Mouse (Mus musculus): Measurements from ENCODE around the gene Igf1r. TPM values are rescaled to one million over a fixed set of nuclear protein-coding genes. Genes with fewer than 3 reads are reported as not detected.

Gene Igf1r
- polyA plus RNA-seq, 1 experiment from 2014 or later: 10.2 TPM

DNA sequence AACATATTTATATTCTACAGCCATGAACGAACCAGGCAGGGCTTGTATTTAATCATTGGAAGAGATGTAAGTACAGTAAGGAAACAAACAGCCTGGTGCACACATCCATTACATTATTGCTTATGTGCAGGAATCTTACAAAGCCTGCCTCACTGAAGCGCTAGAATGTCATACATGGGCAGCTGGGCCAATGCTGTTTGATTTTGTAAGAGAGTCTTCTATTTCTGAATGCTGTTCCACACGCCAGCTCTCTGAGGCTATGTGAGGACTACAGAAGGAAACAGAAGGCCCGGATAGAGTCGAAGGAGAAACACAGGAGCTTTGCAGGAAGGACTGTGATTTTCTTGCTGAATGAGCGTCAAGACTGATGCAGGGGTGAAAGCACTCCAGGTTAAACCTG is 136.2 kb downstream of the Igf1r start:
- H3K9ac ChIP-seq (ENCODE audit: low read depth, low read length): no peak overlapping the region
- H3K27ac ChIP-seq (ENCODE audit: low read depth, low read length): no peak overlapping the region
- no peak overlapping the region for H3K4me2 ChIP-seq
- peaks cover 73% of the 10 kb centered on the region for H3K4me1 ChIP-seq (replicated peaks; ENCODE audit: control insufficient read depth, insufficient read depth, low read length)
- no peaks in the 10 kb centered on the region for H3K36me3 ChIP-seq (ENCODE audit: control insufficient read depth, insufficient read depth, low read length)
- H3K9me3 ChIP-seq (ENCODE audit: control insufficient read depth, low read length): no peaks in the 10 kb centered on the region
- no peak overlapping the region for H3K4me3 ChIP-seq (ENCODE audit: low read depth, low read length)
- DNase-seq (ENCODE audit: low spot score) (no peak), ATAC-seq (replicated peaks; ENCODE audit: low FRiP score) (no peak)
- 89% methylated on average over 6 of the region's 6 CpGs for WGBS
- H3K27me3 ChIP-seq (replicated peaks; ENCODE audit: control insufficient read depth, insufficient read depth, low read length): no peaks in the 10 kb centered on the region

DNA sequence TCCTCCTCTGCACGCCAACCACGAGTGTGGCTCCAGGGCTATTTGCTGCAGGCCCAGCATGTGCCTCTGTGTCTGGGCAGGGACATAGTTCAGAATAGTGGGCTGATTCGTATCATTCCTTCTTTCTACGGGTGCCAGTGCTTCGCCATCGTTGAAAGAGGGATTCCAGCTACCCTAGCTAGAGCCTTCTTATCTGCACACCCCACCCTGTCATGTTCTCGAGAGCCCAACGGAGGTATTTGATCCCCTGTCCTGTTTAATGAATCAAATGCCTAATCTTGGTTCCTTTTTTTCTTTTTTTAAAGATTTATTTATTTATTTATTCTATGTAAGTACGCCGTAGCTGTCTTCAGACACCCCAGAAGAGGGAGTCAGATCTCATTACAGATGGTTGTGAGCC is 137.1 kb downstream of the Igf1r start:
- no peak overlapping the region; the same call in 1 of the 2 replicates for H3K27ac ChIP-seq (ENCODE audit: low read depth, low read length)
- no peaks in the 10 kb centered on the region for H3K9me3 ChIP-seq (ENCODE audit: control insufficient read depth, low read length)
- no peaks in the 10 kb centered on the region for H3K27me3 ChIP-seq (replicated peaks; ENCODE audit: control insufficient read depth, insufficient read depth, low read length)
- H3K4me3 ChIP-seq (ENCODE audit: low read depth, low read length): no peak overlapping the region
- H3K9ac ChIP-seq (ENCODE audit: low read depth, low read length): no peak overlapping the region
- no peak overlapping the region; the same call in 1 of the 2 replicates for H3K4me2 ChIP-seq
- 49% methylated on average over 10 of the region's 10 CpGs for WGBS
- DNase-seq (ENCODE audit: low spot score): no peak
- peak; percentile 44 for ATAC-seq (replicated peaks; ENCODE audit: low FRiP score)
- peaks cover 71% of the 10 kb centered on the region for H3K4me1 ChIP-seq (replicated peaks; ENCODE audit: control insufficient read depth, insufficient read depth, low read length)
- no peaks in the 10 kb centered on the region for H3K36me3 ChIP-seq (ENCODE audit: control insufficient read depth, insufficient read depth, low read length)

- no peak overlapping the region for H3K9ac ChIP-seq (ENCODE audit: low read depth, low read length)
- H3K9me3 ChIP-seq (ENCODE audit: control insufficient read depth, low read length): no peaks in the 10 kb centered on the region
- no peaks in the 10 kb centered on the region for H3K27me3 ChIP-seq (replicated peaks; ENCODE audit: control insufficient read depth, insufficient read depth, low read length)
- no peaks in the 10 kb centered on the region for H3K36me3 ChIP-seq (ENCODE audit: control insufficient read depth, insufficient read depth, low read length)
- H3K4me3 ChIP-seq (ENCODE audit: low read depth, low read length): no peak overlapping the region
- no peak overlapping the region for H3K4me2 ChIP-seq
- H3K4me1 ChIP-seq (replicated peaks; ENCODE audit: control insufficient read depth, insufficient read depth, low read length): peaks cover 65% of the 10 kb centered on the region
- no peak for DNase-seq (ENCODE audit: low spot score)
- no peak for ATAC-seq (replicated peaks; ENCODE audit: low FRiP score)
- 88% methylated on average over 8 of the region's 8 CpGs for WGBS
- H3K27ac ChIP-seq (ENCODE audit: low read depth, low read length): no peak overlapping the region
Observed at GRCm38 (mm10) chr7:68090576-68090975, 137.9 kb downstream of the Igf1r start.

GRCm38 (mm10) chr7:68092304-68092978 is 139.8 kb downstream of the Igf1r start:
- DNase-seq (ENCODE audit: low spot score) (no peak), ATAC-seq (replicated peaks; ENCODE audit: low FRiP score) (peak; percentile 75)
- Histone ChIP-seq H3K36me3 (ENCODE audit: control insufficient read depth, insufficient read depth, low read length) (no peaks in the 10 kb centered on the region), H3K4me2 (peak overlapping the region; percentile 48), H3K4me3 (ENCODE audit: low read depth, low read length) (no peak overlapping the region), H3K27ac (ENCODE audit: low read depth, low read length) (peak overlapping the region; percentile 83), H3K9ac (ENCODE audit: low read depth, low read length) (peak overlapping the region; percentile 25; the same call in 1 of the 2 replicates), H3K27me3 (replicated peaks; ENCODE audit: control insufficient read depth, insufficient read depth, low read length) (no peaks in the 10 kb centered on the region), H3K4me1 (replicated peaks; ENCODE audit: control insufficient read depth, insufficient read depth, low read length) (peaks cover 55% of the 10 kb centered on the region), H3K9me3 (ENCODE audit: control insufficient read depth, low read length) (no peaks in the 10 kb centered on the region)
- 29% methylated on average over 8 of the region's 8 CpGs for WGBS

GRCm38 (mm10) chr7:68093817-68094216 is 141.2 kb downstream of the Igf1r start:
- 0 out of 2 replicates have a peak overlapping the region, but pooled peaks have one; percentile 6 for H3K27ac ChIP-seq (ENCODE audit: low read depth, low read length)
- H3K9me3 ChIP-seq (ENCODE audit: control insufficient read depth, low read length): no peaks in the 10 kb centered on the region
- no peak overlapping the region for H3K4me3 ChIP-seq (ENCODE audit: low read depth, low read length)
- no peak overlapping the region for H3K4me2 ChIP-seq
- no peak for ATAC-seq (replicated peaks; ENCODE audit: low FRiP score)
- no peak overlapping the region for H3K9ac ChIP-seq (ENCODE audit: low read depth, low read length)
- DNase-seq (ENCODE audit: low spot score): no peak
- H3K36me3 ChIP-seq (ENCODE audit: control insufficient read depth, insufficient read depth, low read length): no peaks in the 10 kb centered on the region
- 63% methylated on average over 9 of the region's 9 CpGs for WGBS
- H3K4me1 ChIP-seq (replicated peaks; ENCODE audit: control insufficient read depth, insufficient read depth, low read length): peaks cover 52% of the 10 kb centered on the region
- no peaks in the 10 kb centered on the region for H3K27me3 ChIP-seq (replicated peaks; ENCODE audit: control insufficient read depth, insufficient read depth, low read length)

DNA sequence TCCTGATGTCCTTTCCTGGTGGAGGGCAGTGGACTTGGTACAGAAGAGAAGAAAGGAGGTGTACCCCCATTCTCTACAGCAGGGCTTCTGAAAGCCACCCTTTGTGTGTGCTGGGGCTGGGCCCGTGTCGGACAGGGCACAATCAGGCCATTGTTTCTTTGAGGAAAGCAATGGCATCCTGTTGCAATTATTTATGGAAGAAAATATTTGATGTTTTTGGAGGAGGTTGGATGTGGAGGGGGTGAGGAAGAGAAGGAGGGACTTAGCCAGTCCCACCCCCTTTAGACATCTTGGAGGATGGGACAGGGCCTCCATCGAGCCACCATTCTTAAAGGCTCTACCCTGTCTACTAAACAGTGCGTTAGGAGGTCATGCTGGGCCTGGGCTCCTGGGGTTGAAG is 142.9 kb downstream of the Igf1r start:
- Histone ChIP-seq H3K27me3 (replicated peaks; ENCODE audit: control insufficient read depth, insufficient read depth, low read length) (no peaks in the 10 kb centered on the region), H3K27ac (ENCODE audit: low read depth, low read length) (no peak overlapping the region), H3K9me3 (ENCODE audit: control insufficient read depth, low read length) (no peaks in the 10 kb centered on the region), H3K4me3 (ENCODE audit: low read depth, low read length) (no peak overlapping the region), H3K9ac (ENCODE audit: low read depth, low read length) (no peak overlapping the region), H3K4me1 (replicated peaks; ENCODE audit: control insufficient read depth, insufficient read depth, low read length) (peaks cover 39% of the 10 kb centered on the region), H3K36me3 (ENCODE audit: control insufficient read depth, insufficient read depth, low read length) (no peaks in the 10 kb centered on the region), H3K4me2 (no peak overlapping the region)
- no peak for ATAC-seq (replicated peaks; ENCODE audit: low FRiP score)
- WGBS: 85% methylated on average over 4 of the region's 4 CpGs
- no peak for DNase-seq (ENCODE audit: low spot score)

DNA sequence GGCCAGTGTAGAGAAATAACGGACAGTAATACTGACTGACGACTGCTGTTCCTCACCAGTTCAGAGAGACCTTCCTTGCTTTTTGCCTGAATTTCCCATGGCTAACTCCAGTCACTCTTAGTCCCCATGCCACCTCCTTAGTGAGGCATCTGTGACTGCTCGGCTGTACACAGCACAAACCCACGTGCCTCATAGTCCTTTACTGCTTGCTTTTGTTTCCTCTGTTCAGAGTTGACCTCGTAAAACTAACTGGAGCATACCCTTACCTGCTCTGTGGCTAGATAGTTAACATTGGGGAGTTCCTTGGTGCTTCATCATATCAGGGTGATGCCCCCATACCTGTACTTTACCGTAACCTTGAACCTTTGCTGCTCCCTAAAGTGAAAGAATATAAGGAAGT is 143.8 kb downstream of the Igf1r start:
- no peaks in the 10 kb centered on the region for H3K27me3 ChIP-seq (replicated peaks; ENCODE audit: control insufficient read depth, insufficient read depth, low read length)
- 67% methylated on average over 6 of the region's 6 CpGs for WGBS
- no peak overlapping the region for H3K4me3 ChIP-seq (ENCODE audit: low read depth, low read length)
- H3K36me3 ChIP-seq (ENCODE audit: control insufficient read depth, insufficient read depth, low read length): no peaks in the 10 kb centered on the region
- no peak overlapping the region for H3K9ac ChIP-seq (ENCODE audit: low read depth, low read length)
- no peak overlapping the region for H3K27ac ChIP-seq (ENCODE audit: low read depth, low read length)
- H3K9me3 ChIP-seq (ENCODE audit: control insufficient read depth, low read length): no peaks in the 10 kb centered on the region
- DNase-seq (ENCODE audit: low spot score): no peak
- H3K4me2 ChIP-seq: no peak overlapping the region
- H3K4me1 ChIP-seq (replicated peaks; ENCODE audit: control insufficient read depth, insufficient read depth, low read length): peaks cover 33% of the 10 kb centered on the region
- no peak for ATAC-seq (replicated peaks; ENCODE audit: low FRiP score)

DNA sequence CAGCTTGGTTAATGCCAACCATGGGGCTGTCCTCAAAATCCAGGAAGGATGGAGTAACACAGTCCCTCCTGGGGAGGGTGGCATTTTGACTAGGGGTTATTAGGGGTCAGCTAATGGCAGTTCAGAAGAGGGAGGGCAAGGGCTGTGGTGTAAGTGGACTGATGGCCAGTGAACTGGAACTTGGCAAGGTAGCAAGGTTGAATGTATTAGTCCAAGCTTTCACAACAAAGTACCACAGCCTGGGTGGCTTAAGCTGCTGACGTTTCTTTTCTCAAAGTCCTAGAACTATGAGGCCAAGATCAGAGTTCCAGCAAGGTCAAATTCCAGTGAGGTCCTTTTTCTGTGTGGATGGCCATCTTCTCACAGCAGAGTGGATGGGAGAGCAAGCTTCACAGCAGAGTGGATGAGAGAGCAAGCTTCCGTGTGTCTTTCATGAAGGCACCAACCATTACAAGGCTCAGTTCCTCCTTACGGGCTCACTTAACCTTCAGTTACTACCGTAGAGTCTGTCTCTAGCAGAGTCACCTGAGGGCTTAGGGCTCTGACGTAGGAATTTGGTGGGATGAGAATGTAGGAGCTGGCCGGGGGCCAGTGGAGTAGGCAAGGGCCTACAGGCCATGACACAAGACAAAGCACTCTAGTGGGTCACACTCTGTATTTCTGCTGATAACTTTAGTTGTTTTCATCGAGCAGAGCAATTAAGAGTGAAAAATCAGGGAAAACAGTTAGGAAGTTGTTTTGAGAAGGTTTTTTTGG is 144.6 kb downstream of the Igf1r start:
- H3K9me3 ChIP-seq (ENCODE audit: control insufficient read depth, low read length): no peaks in the 10 kb centered on the region
- H3K4me3 ChIP-seq (ENCODE audit: low read depth, low read length): no peak overlapping the region
- no peak overlapping the region for H3K27ac ChIP-seq (ENCODE audit: low read depth, low read length)
- no peaks in the 10 kb centered on the region for H3K27me3 ChIP-seq (replicated peaks; ENCODE audit: control insufficient read depth, insufficient read depth, low read length)
- DNase-seq (ENCODE audit: low spot score) (no peak), ATAC-seq (replicated peaks; ENCODE audit: low FRiP score) (no peak)
- H3K36me3 ChIP-seq (ENCODE audit: control insufficient read depth, insufficient read depth, low read length): no peaks in the 10 kb centered on the region
- H3K9ac ChIP-seq (ENCODE audit: low read depth, low read length): no peak overlapping the region
- WGBS: 86% methylated on average over 7 of the region's 7 CpGs
- no peak overlapping the region for H3K4me2 ChIP-seq
- peaks cover 25% of the 10 kb centered on the region for H3K4me1 ChIP-seq (replicated peaks; ENCODE audit: control insufficient read depth, insufficient read depth, low read length)

DNA sequence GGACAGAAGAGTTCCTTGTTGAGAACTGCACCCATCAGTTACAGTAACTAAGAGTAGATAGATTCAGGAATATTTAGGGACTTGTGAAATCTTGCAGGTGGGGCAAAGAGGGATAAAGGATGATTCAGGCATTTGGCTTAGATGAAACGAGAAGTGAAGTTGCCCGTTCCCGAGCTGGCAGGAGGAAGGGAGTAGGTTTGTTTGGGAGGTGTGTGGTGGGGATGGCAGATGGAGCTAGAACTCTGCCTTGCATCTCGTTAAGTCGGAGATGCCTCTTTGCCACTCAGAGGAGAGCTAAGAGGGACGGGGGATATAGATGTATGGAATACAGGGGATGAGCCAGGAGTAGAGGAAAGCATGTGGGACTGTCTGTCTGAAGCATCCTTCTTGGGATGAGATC is 145.5 kb downstream of the Igf1r start:
- WGBS: 89% methylated on average over 6 of the region's 6 CpGs
- Histone ChIP-seq H3K4me2 (no peak overlapping the region), H3K27ac (ENCODE audit: low read depth, low read length) (no peak overlapping the region), H3K4me3 (ENCODE audit: low read depth, low read length) (no peak overlapping the region), H3K36me3 (ENCODE audit: control insufficient read depth, insufficient read depth, low read length) (no peaks in the 10 kb centered on the region), H3K27me3 (replicated peaks; ENCODE audit: control insufficient read depth, insufficient read depth, low read length) (no peaks in the 10 kb centered on the region), H3K9ac (ENCODE audit: low read depth, low read length) (no peak overlapping the region), H3K4me1 (replicated peaks; ENCODE audit: control insufficient read depth, insufficient read depth, low read length) (peaks cover 19% of the 10 kb centered on the region), H3K9me3 (ENCODE audit: control insufficient read depth, low read length) (no peaks in the 10 kb centered on the region)
- no peak for ATAC-seq (replicated peaks; ENCODE audit: low FRiP score)
- no peak for DNase-seq (ENCODE audit: low spot score)

All from liver, embryonic 11.5 days (tissue).